Mouse (Mus musculus): ENCODE measurements around the gene Rnf157.

Rnf157 gene

DNA sequence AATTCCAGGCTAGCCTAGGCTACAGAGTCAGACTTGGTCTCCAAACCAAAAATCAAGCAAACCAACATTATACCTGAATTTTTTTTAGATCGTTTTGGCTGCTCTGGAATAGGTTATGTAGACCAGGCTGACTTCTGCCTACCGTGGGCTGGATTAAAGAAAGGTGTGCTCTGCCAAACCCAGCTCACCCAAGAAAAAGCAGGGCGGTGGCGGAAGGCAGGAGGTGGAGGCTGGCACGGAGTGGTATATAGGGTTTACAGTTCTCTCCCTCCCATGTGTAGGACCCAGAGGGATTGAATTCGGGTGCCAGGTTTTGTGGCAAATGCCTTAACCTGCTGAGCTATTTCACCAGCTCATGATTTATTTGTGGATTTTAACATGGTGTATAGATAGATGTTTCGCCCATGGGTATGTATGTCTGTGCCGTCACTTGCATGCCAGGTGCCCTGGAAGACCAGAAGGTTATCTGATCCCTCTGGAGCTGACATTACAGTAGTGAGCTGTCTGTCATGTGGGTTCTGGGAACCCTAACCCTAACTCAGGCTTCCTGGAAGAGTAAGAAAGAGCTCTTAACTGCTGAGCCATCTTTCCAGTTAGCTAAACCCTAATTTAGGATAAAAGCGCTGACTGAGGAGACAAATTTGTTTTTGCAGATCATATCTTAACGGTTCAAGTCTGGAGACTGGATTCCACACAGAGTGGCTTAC lies 105.7 kb downstream of the Rnf157 start, which contains the start of gene Exoc7:
Exoc7 (minus strand) TSS at position 215 of the 707 bp plus-strand sequence.
- in situ Hi-C loops (cut with MseI, MboI) = no loop called here

DNA sequence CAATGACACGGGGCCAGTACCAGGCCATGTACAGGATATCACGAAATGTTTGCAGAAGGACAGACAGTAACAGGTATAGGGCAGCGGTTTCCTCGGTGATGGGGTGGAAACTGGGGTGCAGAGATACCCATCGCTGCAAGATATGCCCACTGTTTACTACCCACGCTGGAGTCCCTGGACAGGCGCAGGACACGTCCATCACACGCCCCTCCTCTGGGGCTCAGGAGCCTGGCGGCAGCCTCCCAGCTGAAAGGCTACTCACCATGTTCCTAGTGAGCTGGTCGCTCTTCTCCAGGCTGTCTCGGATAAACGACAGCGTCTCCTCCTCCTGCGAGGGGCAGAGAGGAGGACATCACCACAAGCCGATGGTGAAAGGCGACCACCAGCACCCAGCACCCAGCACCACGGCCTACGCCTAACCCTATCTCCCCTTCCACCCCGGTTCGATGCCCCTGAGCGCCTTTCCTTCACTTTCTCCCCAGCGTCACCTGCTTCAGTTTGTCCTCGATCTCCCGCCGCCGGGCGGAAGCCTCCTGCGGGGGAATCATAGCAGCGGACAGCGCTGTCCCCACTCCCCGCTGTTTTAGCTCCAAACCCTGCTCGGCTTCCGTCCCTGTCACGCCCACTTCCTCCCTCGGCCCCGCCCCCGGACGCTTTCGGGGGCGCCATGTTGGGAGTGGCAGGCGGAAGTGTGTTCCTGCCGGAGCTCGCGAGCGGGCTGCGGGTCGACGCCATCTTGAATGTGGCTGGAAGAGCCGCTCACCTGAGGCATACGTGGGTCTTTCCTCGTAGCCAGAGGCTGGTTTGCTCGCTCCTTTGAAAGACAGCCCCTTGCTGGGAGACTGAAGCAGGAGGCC lies 106.5 kb downstream of the Rnf157 start:
- in situ Hi-C loops (cut with MseI, MboI) = no loop called here

DNA sequence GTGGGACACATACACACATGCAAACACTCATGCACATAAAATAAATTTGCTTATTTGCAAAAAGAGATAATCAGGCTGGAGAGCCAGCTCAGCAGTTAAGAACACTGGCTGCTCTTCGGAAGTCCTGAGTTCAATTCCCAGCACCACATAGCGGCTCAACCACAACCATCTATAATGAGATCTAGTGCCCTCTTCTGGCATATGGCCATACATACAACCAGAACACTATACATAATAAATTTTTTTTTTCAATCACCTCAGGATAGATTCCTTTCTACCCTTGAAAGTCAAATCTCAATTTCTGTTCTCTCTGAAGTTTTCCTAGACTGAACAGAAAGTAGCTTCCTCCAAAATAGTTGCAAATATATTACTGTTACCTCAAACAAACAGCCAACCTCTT lies 107.4 kb downstream of the Rnf157 start:
- in situ Hi-C loops (cut with MseI, MboI) = no loop called here

DNA sequence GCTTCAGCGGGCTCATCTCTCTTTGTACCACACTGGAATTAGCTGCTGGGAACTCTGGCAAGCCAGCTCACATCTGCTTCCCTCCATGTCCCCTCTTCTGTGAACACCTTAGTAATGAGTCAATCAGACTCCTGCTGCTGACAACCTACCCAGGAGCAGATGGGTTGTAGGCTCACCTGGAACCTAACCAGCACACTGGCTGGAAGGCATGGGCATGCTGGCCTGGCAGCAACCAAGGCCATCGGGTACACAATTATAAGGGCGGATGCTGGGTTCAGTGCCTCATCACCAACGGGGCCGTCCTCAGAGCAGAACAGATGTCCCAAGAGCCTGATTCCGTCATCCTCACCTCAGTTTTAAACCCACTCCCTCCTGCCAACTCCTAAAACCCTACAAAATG lies 114.2 kb downstream of the Rnf157 start:
- in situ Hi-C loops (cut with MseI, MboI) = loop anchor here in 1 of 2 experiments (10.0 kb wide), 1 partner anchor 74 kb away; no protein-coding TSS in a partner anchor

DNA sequence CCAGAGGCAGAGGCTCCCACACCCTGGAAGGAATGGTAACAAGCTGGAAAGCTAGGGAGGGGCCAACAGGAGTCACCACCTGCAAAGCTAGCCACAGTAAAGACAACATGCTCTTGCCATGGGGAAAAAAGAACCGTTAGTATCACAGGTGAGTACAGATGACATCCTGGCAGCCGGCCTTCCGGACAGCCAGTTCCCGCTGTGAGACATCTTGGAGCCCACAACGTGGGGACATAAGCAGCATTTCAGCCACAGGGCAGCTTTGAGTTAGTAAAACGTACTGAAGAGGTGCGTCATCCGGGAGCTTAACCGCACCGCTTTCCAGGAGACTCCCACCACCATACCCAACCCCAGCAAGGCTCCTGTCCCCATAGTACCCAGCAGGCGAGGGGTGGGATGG lies 114.6 kb downstream of the Rnf157 start:
- in situ Hi-C loops (cut with MseI, MboI) = loop anchor here in 1 of 2 experiments (10.0 kb wide), 1 partner anchor 73 kb away; no protein-coding TSS in a partner anchor

DNA sequence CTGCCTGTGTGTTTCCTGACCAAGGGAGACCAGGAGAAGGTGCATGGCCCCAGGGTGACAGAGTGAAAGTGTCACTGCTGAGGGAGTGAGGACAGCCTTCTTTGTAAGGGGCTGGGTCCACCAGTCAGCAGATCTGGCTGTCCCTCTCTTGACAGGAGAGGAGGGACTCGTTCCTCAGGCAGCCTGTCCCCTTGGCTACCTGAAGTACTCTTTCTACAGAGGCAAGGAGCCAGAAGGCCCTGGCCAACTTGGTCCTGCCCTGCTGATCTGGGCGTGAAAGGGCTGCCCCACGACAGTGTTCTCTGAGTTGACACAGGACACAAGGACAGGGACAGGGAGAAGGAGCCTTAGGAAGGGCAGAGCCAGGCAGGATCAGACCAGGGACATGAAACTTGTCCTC lies 115.8 kb downstream of the Rnf157 start:
- in situ Hi-C loops (cut with MseI, MboI) = loop anchor here in 1 of 2 experiments (10.0 kb wide), 1 partner anchor 72 kb away; no protein-coding TSS in a partner anchor

DNA sequence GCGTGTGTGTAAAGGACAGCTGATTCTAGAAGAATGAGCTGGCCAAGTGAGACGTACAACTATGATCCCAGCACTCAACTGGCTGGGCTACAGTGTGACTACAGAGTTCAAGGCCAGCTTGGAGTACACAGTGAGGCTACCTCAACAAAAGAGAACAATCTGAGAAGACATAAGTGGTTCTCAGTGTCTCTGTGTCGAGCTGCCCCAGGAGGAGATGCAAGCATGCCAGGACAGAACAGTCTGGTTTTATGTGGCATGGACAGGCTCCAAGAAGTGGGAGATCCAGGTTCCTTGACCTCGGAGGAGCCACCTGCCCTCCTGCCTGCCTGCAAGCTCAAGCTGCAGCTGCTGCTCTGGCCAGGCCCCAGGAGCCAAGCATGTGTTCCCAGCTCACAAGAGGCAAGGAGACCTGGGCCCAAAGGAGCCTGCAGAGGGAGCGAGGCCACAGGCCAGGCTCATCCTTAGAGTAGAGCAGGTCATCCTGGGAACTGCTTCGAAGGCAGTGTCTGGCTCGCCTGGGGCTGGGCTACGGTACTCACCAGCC lies 116.6 kb downstream of the Rnf157 start:
- in situ Hi-C loops (cut with MseI, MboI) = loop anchor here in 1 of 2 experiments (10.0 kb wide), 1 partner anchor 71 kb away; no protein-coding TSS in a partner anchor

DNA sequence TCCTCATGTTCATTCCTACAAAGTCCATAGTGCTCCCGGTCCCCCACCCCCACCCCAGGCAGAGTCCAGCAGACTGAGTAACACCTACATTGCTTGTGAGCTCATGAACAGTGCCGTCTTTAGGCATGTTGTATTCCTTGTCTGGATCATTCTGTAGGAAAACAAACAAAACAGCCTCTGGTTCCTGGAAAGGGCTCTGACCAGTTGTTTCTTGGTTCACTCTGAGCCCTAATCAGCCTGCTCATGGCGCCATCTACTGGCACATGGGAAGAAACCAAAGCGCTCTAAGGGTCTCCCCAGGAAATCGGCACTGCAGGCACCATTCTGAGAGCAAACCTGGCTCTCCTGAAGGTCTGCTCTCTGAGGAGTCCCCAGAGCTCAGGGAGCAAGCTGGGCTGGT lies 118.5 kb downstream of the Rnf157 start:
- in situ Hi-C loops (cut with MseI, MboI) = loop anchor here in 1 of 2 experiments (10.0 kb wide), 1 partner anchor 70 kb away; no protein-coding TSS in a partner anchor

DNA sequence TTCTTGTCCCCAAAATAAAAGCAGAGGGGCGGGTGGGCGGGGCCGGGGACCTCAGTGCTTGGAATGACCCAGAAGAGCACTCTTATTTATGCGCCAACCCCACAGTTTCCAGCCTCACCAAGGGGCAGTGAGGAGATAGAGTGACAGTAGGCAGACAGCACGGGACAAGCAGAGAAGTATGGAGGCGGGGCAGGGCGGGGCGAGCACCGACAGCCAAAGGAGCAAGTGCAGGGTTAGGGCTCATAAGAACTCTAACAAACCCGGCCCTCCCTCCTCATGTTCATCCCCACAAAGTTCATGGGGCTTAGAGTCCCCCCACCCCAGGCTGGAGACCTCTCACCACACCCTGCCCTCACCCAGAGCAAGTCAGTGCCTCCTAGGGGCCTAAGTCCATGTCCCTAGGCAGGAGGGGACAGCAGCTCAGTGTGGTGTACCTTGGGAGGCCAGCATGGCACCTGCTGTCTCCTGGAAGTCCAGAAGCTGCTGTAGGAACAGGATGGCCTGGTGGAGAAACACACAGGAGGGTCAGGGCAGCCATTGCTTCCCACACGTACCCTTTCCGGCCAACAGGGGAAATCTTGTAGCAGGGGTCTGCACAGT lies 119.2 kb downstream of the Rnf157 start:
- in situ Hi-C loops (cut with MseI, MboI) = loop anchor here in 1 of 2 experiments (10.0 kb wide), 1 partner anchor 69 kb away; no protein-coding TSS in a partner anchor

DNA sequence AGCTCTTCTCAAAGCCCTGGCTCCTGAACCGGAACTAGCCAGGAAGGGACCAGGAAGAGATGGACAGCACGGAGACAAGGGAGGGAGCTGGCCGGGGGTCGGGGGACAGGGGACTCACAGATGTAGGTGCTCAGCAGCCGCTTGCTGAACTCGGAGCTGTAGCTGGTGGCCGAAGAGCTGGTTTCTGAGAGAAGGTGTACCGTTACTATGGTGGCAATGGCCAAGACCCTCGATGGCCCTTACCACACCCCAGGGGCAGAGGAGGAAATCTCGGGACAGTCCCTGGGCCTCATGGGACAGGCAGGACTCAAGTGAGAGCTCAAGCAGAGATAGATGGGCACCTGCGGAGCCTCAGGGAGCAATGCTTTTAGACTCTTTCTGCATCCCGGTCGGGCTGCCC lies 120.4 kb downstream of the Rnf157 start:
- in situ Hi-C loops (cut with MseI, MboI) = loop anchor here in 1 of 2 experiments (10.0 kb wide), 1 partner anchor 68 kb away; no protein-coding TSS in a partner anchor

DNA sequence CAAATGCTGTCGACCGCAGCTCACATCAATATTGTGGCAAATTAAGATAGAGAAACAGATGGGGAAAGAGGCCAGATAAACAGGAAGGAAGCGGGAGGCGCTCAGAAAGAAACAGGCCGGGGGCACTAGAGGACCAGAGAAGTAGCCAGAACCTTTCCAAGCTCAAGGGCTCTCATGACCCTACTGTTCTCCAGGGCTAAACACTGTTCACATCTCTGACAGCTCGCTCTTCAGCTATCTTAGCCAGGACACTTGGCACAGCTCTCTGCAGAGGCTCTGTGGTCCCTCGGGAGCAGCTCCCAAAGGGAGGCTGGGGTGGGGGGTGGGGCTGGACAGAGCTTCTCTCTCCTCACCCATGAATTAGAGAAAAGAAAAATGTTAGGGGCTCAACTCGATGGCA lies 122.3 kb downstream of the Rnf157 start:
- in situ Hi-C loops (cut with MseI, MboI) = loop anchor here in 1 of 2 experiments (10.0 kb wide), 1 partner anchor 66 kb away; no protein-coding TSS in a partner anchor

DNA sequence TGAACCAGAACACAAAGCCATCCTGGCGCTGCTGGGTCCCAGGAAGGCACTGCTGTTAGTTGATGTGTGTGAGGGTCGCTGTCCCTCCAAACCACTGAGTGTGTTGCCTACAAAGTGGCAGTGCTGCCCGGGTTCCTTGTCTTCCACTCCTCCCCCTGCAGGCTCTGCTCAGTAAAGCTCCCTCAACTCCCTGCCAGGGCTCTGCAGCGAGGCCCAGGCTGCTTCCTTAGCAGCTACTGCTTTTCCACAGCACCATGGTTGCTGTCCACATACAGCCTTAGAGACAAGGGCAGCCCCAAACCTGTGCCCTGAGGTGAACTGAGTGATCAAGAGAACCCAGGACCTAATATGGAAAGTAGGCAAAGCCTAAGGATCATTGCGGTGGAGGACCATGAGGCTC lies 125.5 kb downstream of the Rnf157 start:
- in situ Hi-C loops (cut with MseI, MboI) = no loop called here
